Mouse (Mus musculus) midbrain, embryonic 10.5 days (tissue): ENCODE measurements around the gene Tmcc2. TPM values are rescaled to one million over a fixed set of nuclear protein-coding genes. Genes with fewer than 3 reads are reported as not detected.
A peak's percentile ranks its signal among the peaks of the same experiment; 100 is the strongest.

Experiments used
- DNase-seq: peaks from one replicate; pipeline ENCODE4 v3.0.0-alpha.2; 2017; ENCODE audit warnings: low spot score
- H3K27ac ChIP-seq: fragments of 300-500 bp; sonication (generic); replicated peaks from 2 replicates; pipeline ENCODE4 v1.5.1; 2016; ENCODE audit warnings: mild to moderate bottlenecking
- H3K27me3 ChIP-seq: fragments of 300-500 bp; sonication (generic); 2 replicates; pipeline ENCODE4 v1.6.1; 2016; ENCODE audit warnings: low read depth, mild to moderate bottlenecking; ENCODE audit not compliant: poor library complexity, severe bottlenecking
- H3K36me3 ChIP-seq: fragments of 300-500 bp; sonication (generic); 2 replicates; pipeline ENCODE4 v1.6.1; 2016; ENCODE audit warnings: mild to moderate bottlenecking, moderate library complexity
- H3K4me1 ChIP-seq: fragments of 300-500 bp; sonication (generic); 2 replicates; pipeline ENCODE4 v1.6.1; 2016
- H3K4me3 ChIP-seq: fragments of 300-500 bp; sonication (generic); 2 replicates; pipeline ENCODE4 v1.5.1; 2016; ENCODE audit warnings: mild to moderate bottlenecking, moderate library complexity
- H3K9me3 ChIP-seq: fragments of 300-500 bp; sonication (generic); replicated peaks from 2 replicates; pipeline ENCODE4 v1.6.1; 2016; ENCODE audit warnings: mild to moderate bottlenecking
- WGBS: fragments of 180-500 bp; shearing (Covaris S2); methylation state at CpG from one replicate; pipeline ENCODE4 v1.1.7; 2016; 5-methylcytosine and 5-hydroxymethylcytosine counted together
- polyA plus RNA-seq: library from polyadenylated mRNA; unstranded; fragments of >200 nt; fragmentation: Nextera tagmentation; extraction: Ambion mirVana; gene quantifications from 2 replicates; pipeline ENCODE4 v1.2.1, GENCODE M21; 2016

The Tmcc2 gene
- polyA plus RNA-seq, 1 experiment from 2014 or later: 9.6 TPM

DNA sequence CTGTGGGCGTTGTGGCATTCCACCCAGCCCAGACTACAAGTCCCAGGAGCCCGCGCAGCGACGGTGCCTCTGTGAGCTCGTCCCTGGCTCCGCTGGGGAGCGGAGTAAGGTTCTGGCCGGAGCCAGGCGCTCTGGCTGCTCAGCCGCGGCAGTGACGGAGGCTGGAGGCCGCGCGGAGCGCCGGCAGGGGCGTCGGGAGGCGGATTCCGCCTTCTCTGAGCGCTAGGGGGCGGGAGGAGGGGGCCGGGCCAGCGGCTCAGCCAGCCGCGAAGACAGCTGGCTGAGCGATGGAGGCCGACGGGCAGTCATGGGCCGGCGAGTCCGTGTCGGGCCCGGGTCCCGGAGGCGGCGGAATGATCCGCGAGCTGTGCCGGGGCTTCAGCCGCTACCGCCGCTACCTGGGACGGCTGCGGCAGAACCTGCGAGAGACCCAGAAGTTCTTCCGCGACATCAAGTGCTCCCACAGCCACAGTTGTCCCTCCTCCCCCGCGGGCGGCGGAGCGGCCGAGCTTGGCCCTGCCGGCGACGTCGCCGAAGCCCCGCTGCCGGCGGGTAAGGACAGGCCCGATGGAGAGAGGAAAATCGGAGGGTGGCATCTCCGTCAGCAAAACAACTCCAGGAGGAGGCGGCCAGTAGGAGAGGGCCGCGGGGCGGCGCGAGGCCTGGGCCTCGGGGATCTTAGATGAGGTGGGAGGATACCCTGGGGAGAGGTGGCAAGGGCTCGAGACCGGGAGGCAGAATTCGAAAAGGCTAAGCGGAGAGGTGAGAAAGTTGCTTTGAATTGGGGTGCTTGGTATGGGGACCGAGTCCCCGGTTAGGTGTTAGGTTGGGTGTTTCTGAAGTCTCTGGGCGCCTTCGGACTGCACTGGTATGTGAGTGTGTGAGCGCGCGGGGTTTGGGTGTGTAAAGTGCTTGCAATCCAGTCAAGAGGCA is 26.5 kb upstream of the Tmcc2 start, which contains the start of gene Dstyk:
TSS of gene Dstyk (plus strand) at position 237 of the 933 bp plus-strand sequence.
- DNase-seq: peak; percentile 96
- Histone ChIP-seq H3K27ac (peak within 1 kb of the TSS; percentile 95), H3K4me3 (peak within 1 kb of the TSS; percentile 79), H3K9me3 (no peaks in the 10 kb centered on the region), H3K36me3 (peaks cover 1% of the 10 kb centered on the region; the same call in 1 of the 2 replicates), H3K4me1 (peaks cover 46% of the 10 kb centered on the region), H3K27me3 (no peaks in the 10 kb centered on the region)
- under 1% methylated on average over 85 of the region's 85 CpGs for WGBS

DNA sequence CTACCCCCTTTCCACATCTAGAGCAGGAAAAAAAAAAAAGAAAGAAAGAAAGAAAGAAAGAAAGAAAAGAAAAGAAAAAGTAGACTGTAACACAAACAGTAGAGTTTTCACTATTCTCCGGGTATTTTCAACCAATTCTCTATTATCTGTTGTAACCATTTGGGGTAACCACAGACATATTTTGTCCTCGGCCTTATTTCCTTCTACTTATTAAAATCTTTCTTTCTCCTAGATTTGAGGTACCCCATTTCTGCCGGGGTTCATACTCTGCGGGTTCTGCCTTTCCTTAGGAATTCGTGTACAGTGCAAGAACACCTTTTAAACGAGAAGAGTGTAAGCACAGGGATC is 25.8 kb upstream of the Tmcc2 start:
- peak overlapping the region; percentile 79 for H3K4me3 ChIP-seq
- no peaks in the 10 kb centered on the region for H3K27me3 ChIP-seq
- WGBS: 21% methylated on average over 6 of the region's 6 CpGs
- no peaks in the 10 kb centered on the region for H3K36me3 ChIP-seq
- H3K4me1 ChIP-seq: peaks cover 46% of the 10 kb centered on the region
- peak overlapping the region; percentile 95 for H3K27ac ChIP-seq
- H3K9me3 ChIP-seq: no peaks in the 10 kb centered on the region
- no peak for DNase-seq

DNA sequence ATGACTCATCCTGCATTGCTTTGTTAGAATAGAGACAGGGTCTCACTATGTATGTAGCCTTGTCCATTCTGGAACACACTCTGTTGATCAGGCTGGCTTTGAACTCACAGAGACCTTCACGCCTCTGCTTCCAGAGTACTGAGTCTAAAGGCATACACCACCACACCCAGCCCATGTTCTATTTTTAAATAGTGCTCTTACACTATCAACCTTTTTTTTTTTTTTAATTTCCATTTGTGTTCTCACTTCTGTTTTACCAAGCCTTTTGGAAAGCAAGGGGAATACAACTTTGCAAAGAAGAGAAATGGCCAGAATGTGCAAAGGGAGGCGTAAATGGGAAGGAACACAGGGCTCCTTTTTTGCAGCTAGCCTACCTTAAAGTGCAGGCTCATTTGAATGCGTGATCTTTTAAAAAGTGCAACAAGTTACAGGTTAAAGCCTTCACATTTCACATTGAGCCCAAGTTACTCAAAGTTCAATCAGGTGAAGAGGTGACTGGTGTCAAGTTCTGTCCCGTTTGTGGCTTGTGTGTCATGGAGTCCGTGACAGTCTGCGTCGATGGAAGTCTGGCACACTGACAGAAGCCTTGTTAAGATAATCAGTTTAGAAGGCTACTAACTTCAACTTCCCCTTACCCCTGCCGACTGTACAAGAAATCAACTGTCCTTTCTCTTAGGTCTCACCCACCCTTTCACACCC is 25.3 kb upstream of the Tmcc2 start:
- DNase-seq: no peak
- H3K4me1 ChIP-seq: peaks cover 46% of the 10 kb centered on the region
- WGBS: 84% methylated on average over 8 of the region's 8 CpGs

DNA sequence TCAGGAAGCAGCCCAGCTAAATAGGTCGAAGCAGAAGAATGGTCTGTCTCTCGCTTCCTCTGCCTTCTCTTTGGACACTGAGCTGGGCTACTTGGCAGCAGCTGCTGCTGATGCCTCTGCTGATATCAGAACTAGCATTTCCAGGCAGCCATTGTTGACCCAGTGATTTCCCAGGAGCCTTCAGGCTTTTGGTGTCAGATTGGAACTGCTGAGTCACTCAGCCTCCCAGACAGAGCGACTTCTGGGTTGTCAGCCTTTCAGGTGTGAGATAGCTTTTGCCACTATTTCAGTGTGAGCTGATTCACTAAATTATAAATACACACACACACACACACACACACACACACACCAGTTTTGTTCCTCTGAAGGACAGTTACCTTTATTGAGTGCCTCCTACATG is 19.6 kb upstream of the Tmcc2 start:
- Histone ChIP-seq H3K4me3 (no peak overlapping the region), H3K27me3 (no peaks in the 10 kb centered on the region), H3K27ac (no peak overlapping the region), H3K4me1 (peaks cover 15% of the 10 kb centered on the region; the same call in 1 of the 2 replicates), H3K9me3 (no peaks in the 10 kb centered on the region), H3K36me3 (no peaks in the 10 kb centered on the region)
- DNase-seq: no peak
- WGBS: 89% methylated on average over 3 of the region's 3 CpGs

More for the DNA sequence above, 25.3 kb upstream of the Tmcc2 start:
- H3K27me3 ChIP-seq: no peaks in the 10 kb centered on the region
- H3K27ac ChIP-seq: 0 out of 2 replicates have a peak overlapping the region, but pooled peaks have one; percentile 95
- no peak overlapping the region for H3K4me3 ChIP-seq
- H3K9me3 ChIP-seq: no peaks in the 10 kb centered on the region
- no peaks in the 10 kb centered on the region for H3K36me3 ChIP-seq

DNA sequence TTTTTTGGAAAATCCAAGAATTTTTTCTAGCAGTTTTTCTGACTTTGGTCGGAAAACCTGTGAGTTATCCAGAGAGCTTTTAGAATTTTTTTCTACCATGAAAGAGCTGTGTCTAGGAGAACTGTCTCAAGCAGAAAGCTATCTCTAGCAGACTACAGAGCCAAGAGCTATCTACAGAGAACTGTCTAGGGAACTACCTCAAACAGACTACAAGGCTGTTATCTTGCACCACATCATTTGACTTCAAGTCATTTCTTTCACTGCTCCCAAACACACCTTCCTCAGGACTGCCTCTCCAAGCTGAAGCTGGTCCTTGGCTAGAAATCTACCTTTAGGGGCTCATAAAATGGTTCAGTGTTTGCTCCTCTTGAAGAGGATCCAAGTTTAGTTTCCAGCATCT is 10.8 kb upstream of the Tmcc2 start:
- WGBS: 91% methylated on average over 1 of the region's 1 CpGs
- DNase-seq: no peak
- Histone ChIP-seq H3K27ac (no peak overlapping the region), H3K4me1 (peaks cover 1% of the 10 kb centered on the region; the same call in 1 of the 2 replicates), H3K27me3 (no peaks in the 10 kb centered on the region), H3K36me3 (no peaks in the 10 kb centered on the region), H3K9me3 (0 out of 2 replicates have a peak, but pooled peaks cover 3% of the 10 kb centered on the region), H3K4me3 (no peak overlapping the region)

DNA sequence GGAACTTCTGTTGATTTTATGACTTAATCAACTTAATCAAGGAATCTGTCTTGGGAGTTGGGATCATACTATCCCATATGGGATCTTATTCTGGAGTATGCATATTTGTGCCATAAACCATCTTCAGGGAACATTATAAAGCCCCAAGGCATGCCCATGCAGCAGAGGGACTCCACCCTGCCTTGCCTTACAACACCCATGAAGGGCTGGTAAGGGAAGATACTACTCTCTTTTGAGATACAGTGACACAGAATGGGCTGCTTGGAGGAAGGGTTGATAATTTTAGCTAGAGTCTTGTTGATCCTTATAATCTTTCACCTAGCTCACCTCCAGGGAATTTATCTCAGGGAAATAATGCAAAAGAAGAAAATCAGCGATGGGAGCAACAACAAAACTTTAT is 9.5 kb upstream of the Tmcc2 start:
- Histone ChIP-seq H3K4me1 (no peaks in the 10 kb centered on the region), H3K36me3 (no peaks in the 10 kb centered on the region), H3K9me3 (0 out of 2 replicates have a peak, but pooled peaks cover 3% of the 10 kb centered on the region), H3K27ac (no peak overlapping the region), H3K27me3 (no peaks in the 10 kb centered on the region), H3K4me3 (no peak overlapping the region)
- 63% methylated on average over 1 of the region's 1 CpGs for WGBS
- no peak for DNase-seq

DNA sequence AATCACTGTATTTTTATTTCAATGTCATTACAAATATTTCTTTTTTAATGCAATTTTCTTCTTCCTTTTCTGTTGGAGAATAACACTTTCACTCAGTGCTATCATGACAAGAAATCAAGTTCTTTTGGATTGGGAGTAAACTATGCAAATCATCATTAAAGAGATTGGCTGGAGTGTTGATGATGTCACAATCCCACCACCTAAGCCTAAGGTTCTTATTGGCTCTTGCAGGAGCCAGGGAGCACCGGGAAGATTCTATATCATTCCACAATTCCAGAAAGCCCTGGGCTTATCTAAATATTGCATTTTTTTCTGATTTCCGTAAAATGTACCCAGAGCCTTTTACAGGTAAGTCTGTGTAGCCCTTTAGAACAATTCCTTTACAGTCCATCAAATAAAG is 5.6 kb upstream of the Tmcc2 start:
- Histone ChIP-seq H3K4me3 (no peak overlapping the region), H3K4me1 (peaks cover 6% of the 10 kb centered on the region), H3K27me3 (0 out of 2 replicates have a peak, but pooled peaks cover 6% of the 10 kb centered on the region), H3K9me3 (0 out of 2 replicates have a peak, but pooled peaks cover 3% of the 10 kb centered on the region), H3K36me3 (no peaks in the 10 kb centered on the region), H3K27ac (no peak overlapping the region)
- no peak for DNase-seq
- 80% methylated on average over 2 of the region's 2 CpGs for WGBS

DNA sequence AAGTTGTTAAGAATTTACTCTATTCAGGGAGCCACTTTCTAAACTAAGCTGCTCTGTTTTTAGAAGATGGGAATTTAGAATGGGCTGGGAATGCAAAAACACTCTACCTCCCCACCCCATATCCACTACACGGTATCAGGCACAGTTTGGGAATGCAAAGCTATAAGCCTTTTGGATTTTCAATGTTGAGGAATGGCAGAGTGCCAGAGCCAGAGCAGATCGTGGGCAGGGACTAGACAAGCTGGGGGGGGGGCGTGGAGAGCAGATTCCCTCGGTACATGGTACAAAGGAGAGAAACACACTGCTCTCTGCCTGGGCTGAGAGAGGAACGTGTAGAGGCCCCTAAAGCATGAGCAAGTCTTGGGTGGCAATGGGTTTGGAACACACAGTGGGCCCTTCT is 1.8 kb upstream of the Tmcc2 start:
- H3K27ac ChIP-seq: no peak overlapping the region
- WGBS: 85% methylated on average over 5 of the region's 5 CpGs
- no peaks in the 10 kb centered on the region for H3K36me3 ChIP-seq
- no peak overlapping the region for H3K4me3 ChIP-seq
- H3K27me3 ChIP-seq: 0 out of 2 replicates have a peak, but pooled peaks cover 6% of the 10 kb centered on the region
- 0 out of 2 replicates have a peak, but pooled peaks cover 3% of the 10 kb centered on the region for H3K9me3 ChIP-seq
- peaks cover 40% of the 10 kb centered on the region for H3K4me1 ChIP-seq
- no peak for DNase-seq

DNA sequence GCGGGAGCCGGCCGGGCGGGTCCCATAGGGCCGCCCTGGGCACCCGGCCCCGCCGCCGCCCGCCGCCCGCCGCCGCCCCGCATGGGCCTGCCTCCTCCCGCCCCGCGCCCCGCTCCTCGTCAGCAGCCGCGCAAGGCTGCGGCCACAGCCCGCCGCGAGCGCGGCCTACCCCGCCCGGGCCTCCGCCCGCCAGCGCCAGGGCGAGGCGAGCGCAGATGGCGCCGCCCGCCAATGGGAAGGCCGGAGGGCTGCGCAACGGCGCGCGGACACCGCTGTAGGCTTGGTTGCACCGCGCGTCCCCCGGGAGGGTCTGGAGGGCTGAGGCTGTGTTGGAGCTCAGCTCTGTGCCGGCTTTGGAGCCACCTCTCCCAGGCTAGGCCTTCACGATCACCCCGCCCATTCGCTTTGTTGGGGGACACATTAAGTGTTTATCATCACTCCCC is 520 bp upstream of the Tmcc2 start:
- H3K4me1 ChIP-seq: peaks cover 50% of the 10 kb centered on the region
- WGBS: 1% methylated on average over 46 of the region's 54 CpGs

DNA sequence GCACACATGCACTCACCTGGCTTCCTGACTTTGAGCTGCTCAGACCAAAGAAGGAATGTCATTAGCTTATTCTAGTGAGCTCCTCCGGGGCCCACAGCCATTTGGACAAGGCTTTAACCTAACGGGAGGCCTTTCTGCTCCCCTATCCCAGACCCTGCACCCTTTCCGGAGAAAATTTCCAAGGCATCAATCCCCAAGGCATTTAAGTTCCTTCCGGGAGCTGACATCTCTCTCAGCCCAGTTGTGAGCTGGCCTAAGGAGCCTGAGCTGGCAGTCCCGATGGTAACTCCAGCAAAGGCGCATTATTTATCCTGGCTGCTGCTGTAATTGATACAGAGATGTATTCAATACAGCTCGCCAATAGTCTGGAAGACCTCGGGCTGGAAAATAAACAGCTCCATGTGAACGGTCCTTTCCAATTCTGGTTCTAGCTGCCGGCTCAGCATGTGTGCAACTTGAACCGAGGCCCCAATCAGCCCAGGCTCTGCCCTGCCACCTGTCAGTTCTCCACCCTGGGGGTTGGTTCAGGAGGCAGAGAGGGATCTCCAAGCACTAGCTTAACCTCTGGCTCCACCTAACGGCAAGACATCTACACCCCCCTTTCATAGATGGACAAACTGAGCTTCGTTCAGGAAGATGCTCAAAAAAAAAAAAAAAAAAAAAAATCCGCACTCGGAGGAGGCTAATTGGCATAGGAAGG is 1.0 kb downstream of the Tmcc2 start:
- no peaks in the 10 kb centered on the region for H3K9me3 ChIP-seq
- 25% methylated on average over 15 of the region's 15 CpGs for WGBS
- peak overlapping the region; percentile 85 for H3K4me3 ChIP-seq
- DNase-seq: peak; percentile 62
- no peaks in the 10 kb centered on the region; the same call in 1 of the 2 replicates for H3K36me3 ChIP-seq
- 0 out of 2 replicates have a peak, but pooled peaks cover 6% of the 10 kb centered on the region for H3K27me3 ChIP-seq
- peak overlapping the region; percentile 98 for H3K27ac ChIP-seq
- H3K4me1 ChIP-seq: peaks cover 66% of the 10 kb centered on the region

More for the DNA sequence above, 520 bp upstream of the Tmcc2 start:
- 0 out of 2 replicates have a peak, but pooled peaks cover 6% of the 10 kb centered on the region for H3K27me3 ChIP-seq
- peak overlapping the region; percentile 85 for H3K4me3 ChIP-seq
- DNase-seq: peak; percentile 88
- H3K27ac ChIP-seq: peak overlapping the region; percentile 98
- no peaks in the 10 kb centered on the region for H3K9me3 ChIP-seq
- H3K36me3 ChIP-seq: no peaks in the 10 kb centered on the region; the same call in 1 of the 2 replicates

DNA sequence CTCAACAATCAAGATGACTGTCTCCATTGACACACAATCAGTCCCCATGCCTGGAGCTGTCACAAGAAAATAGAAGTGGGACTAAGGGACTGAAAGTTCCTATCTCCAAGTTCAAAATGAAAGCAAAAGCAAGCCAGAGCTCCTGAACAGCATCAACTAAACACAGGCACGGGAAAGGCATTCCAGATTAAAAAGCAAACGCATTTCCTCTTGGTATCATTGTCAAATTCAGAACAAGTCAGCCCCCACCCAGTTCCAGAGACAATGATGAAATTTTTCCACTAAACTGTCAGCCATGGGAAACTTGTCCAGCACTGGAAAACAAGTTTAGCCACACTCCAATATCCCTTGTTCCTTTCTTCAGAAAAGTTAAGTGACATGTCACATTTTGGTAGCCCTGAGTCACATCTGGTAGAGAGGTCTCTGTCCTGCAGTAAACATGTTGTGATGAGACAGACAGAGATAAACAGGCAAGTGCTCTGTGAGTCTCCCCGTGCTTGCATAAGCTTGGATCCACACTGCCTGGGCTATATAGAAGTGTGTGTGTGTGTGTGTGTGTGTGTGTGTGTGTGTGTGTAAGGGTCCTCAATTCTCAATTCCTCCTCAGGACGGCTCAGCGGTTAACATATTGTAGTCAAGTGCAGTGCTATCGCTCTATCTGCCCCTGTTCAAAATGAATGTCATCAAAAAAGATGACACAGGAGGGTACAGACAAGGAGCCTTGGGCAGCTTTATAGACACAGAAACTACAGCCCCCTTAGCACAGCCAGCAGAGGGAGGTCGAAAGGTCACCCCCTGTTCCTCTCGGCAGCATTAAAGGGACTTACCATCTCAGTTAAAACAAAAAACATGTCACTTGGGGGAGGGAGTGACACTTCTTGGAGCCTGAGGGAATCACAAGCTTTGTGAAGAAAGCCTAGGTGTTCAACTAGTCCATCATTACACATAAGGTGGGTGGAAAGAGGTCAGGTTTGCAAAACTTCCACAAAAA is 2.0 kb downstream of the Tmcc2 start:
- 56% methylated on average over 8 of the region's 8 CpGs for WGBS
- no peaks in the 10 kb centered on the region for H3K9me3 ChIP-seq
- H3K4me3 ChIP-seq: peak overlapping the region; percentile 85
- H3K27me3 ChIP-seq: 0 out of 2 replicates have a peak, but pooled peaks cover 6% of the 10 kb centered on the region
- H3K36me3 ChIP-seq: peaks cover 3% of the 10 kb centered on the region
- no peak for DNase-seq
- H3K27ac ChIP-seq: peak overlapping the region; percentile 98
- H3K4me1 ChIP-seq: peaks cover 75% of the 10 kb centered on the region
